Mouse (Mus musculus) small intestine, adult 2 months (tissue): Measurements from ENCODE around the gene Mat2a.

Experiments
- CTCF ChIP-seq: fragments of 200-500 bp; IDR thresholded peaks from 2 replicates; pipeline ENCODE4 v1.5.1; 2012; ENCODE audit warnings: low read depth, mild to moderate bottlenecking, control low read depth, inconsistent platforms, low read length, moderate library complexity, mixed read lengths; ENCODE audit not compliant: insufficient replicate concordance, insufficient read length; ENCODE audit errors: extremely low read depth
- POLR2A ChIP-seq: fragments of 200-500 bp; IDR thresholded peaks from 2 replicates; pipeline ENCODE4 v1.6.1; 2012; ENCODE audit warnings: low read depth, mild to moderate bottlenecking, control low read depth, inconsistent platforms, low read length, moderate library complexity

DNA sequence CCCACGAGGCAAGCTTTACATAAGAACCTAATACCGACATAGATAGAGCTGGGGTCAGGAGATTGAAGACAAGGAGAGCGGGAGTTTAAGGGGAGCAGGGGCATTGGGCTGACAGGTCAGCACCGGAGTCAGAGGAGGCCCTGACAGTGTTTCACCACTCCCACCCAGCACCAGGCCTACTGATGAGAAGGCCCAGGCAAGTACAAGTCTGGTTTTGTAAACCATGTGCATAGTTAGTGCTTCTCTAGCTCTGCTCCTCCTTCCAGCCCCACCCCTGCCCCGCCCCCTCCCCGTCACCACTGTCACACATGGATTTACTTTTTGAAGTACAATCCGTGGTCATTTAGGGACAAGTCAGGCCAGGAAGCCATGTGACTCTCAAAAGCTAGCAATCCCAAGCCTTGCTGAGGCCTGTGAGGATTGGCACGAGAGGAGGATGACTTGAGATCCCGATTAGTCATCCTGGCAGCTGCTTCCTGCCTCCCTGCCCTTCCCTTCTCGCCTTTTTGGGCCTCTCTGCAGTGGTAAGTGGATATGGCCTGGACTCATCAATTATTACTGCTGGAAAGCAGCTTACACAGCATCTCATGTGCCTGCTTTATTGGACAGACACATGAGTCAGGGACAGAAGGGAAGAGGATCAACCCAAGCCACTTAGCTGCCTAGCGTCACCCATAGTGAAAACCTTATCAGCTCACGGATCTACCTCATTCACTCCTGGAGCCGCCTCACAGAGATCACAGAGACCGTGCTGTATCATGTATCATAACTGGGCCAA, 34.1 kb upstream of the Mat2a start:
- no peak for TF ChIP-seq CTCF
- TF ChIP-seq POLR2A: no peak
